Mouse (Mus musculus): ENCODE measurements around the gene Prpf39. TPM values are rescaled to one million over a fixed set of nuclear protein-coding genes. Genes with fewer than 3 reads are reported as not detected.

Gene Prpf39
- total RNA-seq, 2 experiments from 2014 or later = 18.9 to 20.1 TPM

DNA sequence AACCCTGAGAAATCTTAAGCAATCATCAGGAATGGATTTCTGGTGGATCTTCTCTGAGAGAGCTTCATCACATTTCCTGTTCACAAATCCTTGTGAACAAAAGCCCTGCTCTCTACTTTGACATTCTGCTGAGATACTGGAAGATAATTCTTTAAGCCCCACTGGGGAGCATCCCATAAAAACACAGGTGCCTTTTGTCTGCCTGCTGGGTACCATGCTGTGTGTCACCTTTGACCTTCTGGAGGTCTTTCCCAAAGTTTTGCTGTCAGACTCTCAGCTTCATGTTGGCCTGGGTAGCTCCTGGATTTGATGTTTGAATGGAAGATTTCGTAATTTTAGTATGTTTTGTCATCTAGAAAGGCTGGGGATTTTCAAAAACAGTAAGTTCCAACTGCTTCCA is 72.6 kb downstream of the Prpf39 start:
- no peak for DNase-seq
- intact Hi-C loops (cut with DNase I) = no loop called here

DNA sequence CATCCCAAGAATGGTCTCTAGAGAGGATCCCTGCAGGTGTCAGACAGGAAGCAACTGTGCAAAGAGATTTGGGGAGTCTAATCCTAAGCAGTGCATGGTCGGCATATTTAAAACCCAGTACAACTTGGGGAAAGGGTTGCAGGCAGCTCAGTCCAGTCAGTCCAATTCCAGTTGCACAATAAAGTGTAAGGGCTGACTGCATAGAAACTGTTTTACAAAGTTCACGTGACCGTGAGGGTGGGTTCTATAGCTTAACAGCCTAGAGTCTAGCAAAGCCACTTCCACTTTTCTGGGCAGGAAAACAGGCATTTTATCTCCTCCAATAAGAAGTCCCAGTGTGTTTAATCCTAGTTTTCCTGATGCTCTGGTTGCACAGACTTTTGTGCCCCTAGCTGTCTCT is 75.4 kb downstream of the Prpf39 start:
- intact Hi-C loops (cut with DNase I) = no loop called here
- no peak for DNase-seq

DNA sequence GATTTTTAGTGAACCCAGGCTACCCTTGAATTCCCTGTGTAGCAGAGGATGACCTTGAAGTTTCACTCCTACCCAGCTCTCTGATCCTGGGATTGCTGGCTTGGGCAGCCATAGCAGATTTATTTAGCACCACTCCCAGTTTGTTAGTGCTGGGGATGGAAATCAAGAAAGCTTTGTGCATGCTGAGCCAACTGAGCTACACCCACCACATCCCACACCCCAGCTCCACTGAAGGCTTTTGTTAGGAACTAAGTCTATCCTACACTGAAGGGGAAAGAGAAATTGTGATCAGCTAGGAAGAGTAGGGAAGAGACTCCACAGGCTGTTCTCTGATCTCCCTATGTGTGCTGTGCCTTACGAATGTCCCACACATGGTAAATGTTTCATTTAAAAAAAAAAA is 76.7 kb downstream of the Prpf39 start:
- no peak for DNase-seq
- intact Hi-C loops (cut with DNase I) = no loop called here

Other genes with a start within 250 kb of the Prpf39 start
- 1 to 10 TPM; 3.3 to 4.3 TPM for gene Gm527, start 118.4 kb upstream of the Prpf39 start, total RNA-seq (2021)
- gene Klhl28, start 70.8 kb upstream of the Prpf39 start, total RNA-seq (2021) = 10 to 100 TPM; 14.9 to 15.9 TPM
- 10 to 100 TPM; 16.1 to 19.2 TPM for gene Togaram1, start 70.5 kb upstream of the Prpf39 start, total RNA-seq (2021)
- 100 to 1,000 TPM; 204 to 219 TPM for gene Fkbp3, start 37.7 kb downstream of the Prpf39 start, total RNA-seq (2021)
- 1 to 10 TPM; 5.5 to 6.4 TPM for gene Fancm, start 39.3 kb downstream of the Prpf39 start, total RNA-seq (2021)
- 1 to 10 TPM; 1.9 to 2.2 TPM for gene Mis18bp1, start 136.3 kb downstream of the Prpf39 start, total RNA-seq (2021)
- gene Wdr20rt, start 189.2 kb downstream of the Prpf39 start, total RNA-seq (2021) = not detected